Mouse (Mus musculus): ENCODE results near the gene 2810408A11Rik. TPM values are rescaled to one million over a fixed set of nuclear protein-coding genes. Genes with fewer than 3 reads are reported as not detected.

Gene 2810408A11Rik
- 2.4 and 4.0 TPM in 2 replicates for total RNA-seq (2014; fragmentation: Nextera tagmentation)
- total RNA-seq (2017): 3.4 and 4.1 TPM in 2 replicates

DNA sequence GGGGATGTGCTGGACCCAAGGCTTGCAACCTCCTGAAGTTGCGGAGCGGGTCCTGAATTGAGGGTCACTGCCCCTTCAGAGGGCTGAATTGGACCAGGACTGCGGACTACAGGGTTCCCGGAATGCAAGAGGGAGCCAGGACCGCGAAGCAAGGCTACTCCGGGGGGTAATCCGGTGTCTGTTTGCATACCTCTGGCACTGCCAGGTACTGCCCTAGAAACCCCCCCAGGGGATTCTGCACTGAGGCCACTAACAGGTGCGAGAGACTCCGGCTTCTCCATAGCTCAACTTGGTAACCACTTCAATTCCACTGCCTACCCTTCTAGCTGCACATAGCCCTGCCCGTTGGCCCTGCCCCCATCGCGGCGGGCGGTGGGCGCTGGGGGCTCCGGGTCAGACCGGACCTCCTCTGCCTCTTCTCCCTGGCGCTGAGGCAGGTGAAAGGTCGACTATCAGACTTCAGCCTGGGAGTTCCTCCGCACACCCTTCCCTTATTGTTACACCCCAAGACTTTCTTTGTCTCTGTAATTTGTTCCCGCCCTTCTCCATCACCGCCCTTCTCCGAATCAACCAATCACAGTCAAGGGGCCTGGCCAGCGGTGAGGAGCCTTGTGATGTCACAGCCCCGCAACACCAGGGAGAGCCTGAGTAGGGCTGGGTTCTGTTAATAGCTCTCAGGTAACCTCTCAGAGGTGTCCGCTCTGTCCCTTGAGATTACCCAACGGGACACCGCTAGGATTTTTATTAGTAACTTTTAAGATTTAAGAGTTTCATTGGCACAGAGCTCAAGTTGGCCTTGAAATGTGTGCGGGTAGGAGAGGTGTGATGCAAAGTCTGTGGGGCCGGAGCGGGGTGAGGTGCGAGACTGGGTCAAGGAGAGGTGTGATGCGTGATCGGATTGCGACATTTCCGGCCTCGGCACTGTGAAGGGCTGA lies at the start of gene 2810408A11Rik, which contains the start of gene Neurl4:
Gene 2810408A11Rik (minus strand): TSS at position 517 of the 935 bp plus-strand sequence.
Gene Neurl4 (plus strand): TSS at position 602 of the 935 bp plus-strand sequence.
- peak; percentile 87 for ATAC-seq (replicated peaks; ENCODE audit: low FRiP score, low TSS enrichment, poor library complexity, severe bottlenecking)

DNA sequence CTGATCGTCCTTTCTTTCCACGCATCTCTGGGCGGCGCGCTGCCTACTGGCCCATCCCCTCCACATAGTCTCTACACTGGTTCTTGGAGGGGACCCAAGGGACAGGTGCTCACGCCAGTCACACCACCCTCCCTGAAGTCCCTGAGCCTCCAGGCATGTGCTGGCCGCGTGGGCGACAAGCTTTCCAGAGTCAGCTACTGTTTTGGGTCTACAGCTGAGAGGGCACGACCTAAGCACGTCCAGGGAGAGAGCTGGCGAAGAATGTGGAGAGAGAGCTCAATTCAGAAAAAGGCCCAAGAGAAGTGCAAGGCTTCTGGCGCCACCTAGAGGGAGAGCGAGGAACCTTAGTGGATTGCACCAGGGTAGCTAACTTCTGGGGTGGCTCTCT lies 48.0 kb upstream of the 2810408A11Rik start:
- peak; percentile 61 for ATAC-seq (replicated peaks; ENCODE audit: low FRiP score, low TSS enrichment, poor library complexity, severe bottlenecking)

DNA sequence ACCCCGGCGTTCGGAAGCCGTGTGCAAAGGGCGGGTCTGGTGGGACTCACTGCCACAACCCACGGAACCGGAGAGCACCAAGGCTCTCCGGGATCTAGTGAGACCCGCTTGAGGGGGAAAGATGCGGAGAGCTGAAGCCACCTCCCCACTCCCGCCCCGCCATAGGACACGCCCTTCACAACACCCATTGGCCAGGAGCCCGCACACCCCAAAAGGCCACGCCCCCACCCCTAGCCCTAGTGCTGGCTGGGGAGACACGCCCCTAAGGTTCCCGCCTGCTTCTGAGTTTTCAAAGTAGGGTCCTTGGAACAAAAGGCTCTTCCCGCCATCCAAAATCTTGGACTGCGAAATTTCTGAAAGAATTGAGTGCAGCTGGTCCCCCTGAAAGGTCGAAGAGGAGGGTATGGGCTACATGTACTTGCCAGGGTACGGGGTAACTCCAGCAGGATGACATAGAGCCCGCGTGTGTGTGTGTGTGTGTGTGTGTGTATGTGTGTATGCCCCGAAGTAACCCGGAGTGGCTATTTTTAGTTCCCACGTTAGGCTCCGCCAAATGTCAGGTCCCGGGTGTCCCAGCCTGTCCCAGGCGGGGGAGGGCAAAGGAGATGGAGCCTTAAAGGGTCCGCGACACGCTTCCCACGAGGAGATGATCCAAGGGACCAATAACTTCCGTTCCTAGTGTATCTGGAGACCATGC lies 47.4 kb upstream of the 2810408A11Rik start, which contains the start of gene Slc2a4:
Gene Slc2a4 (minus strand): TSS at position 123 of the 697 bp plus-strand sequence.
- ATAC-seq (replicated peaks; ENCODE audit: low FRiP score, low TSS enrichment, poor library complexity, severe bottlenecking): peak; percentile 81

DNA sequence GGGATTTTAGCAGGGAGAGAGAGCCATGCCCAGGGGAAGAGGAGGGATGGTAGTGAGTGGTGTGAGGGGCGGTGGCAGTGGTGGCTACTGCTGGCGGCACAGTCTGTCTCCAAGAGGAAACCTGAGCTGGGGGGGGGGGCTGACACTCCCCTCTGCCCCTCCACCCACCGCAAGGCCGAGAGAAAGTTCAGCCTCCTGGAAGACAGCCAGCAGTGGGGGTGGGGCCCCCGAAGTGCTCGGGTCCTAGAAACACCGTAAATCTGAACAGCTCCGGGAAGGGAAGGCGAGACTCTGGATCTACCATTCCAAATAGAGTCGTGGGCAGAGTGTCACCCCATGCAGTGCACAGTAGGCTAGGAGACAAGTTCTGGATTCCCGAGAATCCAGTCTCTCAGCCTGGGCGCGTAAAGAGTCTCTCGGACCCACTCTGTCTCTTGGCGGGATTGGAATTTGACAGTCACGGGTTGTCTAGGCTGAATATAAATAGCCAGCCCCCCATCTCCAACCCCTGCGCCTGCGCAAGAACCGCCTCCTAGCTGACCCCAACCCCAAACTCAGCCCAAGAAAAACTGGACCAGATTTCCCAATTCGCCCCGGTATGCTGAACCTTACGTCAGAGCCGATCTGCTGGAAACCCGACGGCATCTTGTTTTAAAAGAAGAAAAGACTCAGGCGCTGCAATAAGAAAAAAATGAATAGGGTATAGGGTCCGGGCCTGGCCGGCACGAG lies 46.7 kb upstream of the 2810408A11Rik start:
- no peak for ATAC-seq (replicated peaks; ENCODE audit: low FRiP score, low TSS enrichment, poor library complexity, severe bottlenecking)

- peak; percentile 43 for ATAC-seq (replicated peaks; ENCODE audit: low FRiP score, low TSS enrichment, poor library complexity, severe bottlenecking)
Observed at GRCm38 (mm10) chr11:69945997-69946891, 45.5 kb upstream of the 2810408A11Rik start.

GRCm38 (mm10) chr11:69945216-69945615 lies 44.4 kb upstream of the 2810408A11Rik start:
- no peak for ATAC-seq (replicated peaks; ENCODE audit: low FRiP score, low TSS enrichment, poor library complexity, severe bottlenecking)

- no peak for ATAC-seq (replicated peaks; ENCODE audit: low FRiP score, low TSS enrichment, poor library complexity, severe bottlenecking)
Observed at GRCm38 (mm10) chr11:69940962-69941361, 40.2 kb upstream of the 2810408A11Rik start.

- ATAC-seq (replicated peaks; ENCODE audit: low FRiP score, low TSS enrichment, poor library complexity, severe bottlenecking): no peak
Observed at GRCm38 (mm10) chr11:69939731-69940130, 38.9 kb upstream of the 2810408A11Rik start.

DNA sequence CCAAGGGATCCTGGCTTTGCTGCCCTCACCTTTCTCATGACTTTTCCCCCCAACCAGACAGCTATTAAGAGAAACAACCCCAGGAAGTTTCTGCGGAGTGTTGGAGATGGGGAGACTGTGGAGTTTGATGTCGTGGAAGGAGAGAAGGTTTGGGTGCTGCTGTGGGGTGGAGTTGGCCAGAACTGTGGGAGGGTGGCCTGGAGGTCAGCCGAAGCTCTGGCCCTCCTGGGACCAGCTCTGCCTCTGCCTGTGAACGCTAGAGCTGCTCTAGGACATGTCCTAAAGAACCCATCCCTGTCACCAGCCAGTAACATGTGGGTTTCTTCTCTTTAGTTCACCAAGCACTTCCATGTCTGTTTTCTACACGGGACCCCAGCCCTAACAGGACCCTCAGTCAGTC lies 38.4 kb upstream of the 2810408A11Rik start:
- no peak for ATAC-seq (replicated peaks; ENCODE audit: low FRiP score, low TSS enrichment, poor library complexity, severe bottlenecking)

GRCm38 (mm10) chr11:69938401-69938979 lies 37.7 kb upstream of the 2810408A11Rik start:
- ATAC-seq (replicated peaks; ENCODE audit: low FRiP score, low TSS enrichment, poor library complexity, severe bottlenecking): no peak

DNA sequence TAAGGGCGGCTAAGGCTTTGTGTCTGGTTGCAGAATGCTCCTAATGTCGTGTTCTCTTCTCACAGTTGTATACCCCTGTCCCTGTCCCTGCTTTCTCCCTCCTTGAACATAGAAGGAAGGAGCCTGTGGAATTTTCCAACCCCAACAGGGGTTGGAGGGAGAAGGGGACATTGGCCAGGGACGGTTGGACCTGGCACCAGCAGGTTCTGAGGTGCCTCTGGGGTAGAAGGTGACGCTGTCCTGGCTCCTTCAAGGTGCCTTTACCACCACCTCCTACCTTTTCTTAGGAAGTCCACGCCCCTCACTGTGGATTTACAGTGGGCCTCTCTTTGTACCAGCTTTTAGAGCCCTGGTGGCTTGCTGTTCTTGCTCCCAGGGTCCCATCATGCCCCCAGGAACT lies 37.0 kb upstream of the 2810408A11Rik start:
- ATAC-seq (replicated peaks; ENCODE audit: low FRiP score, low TSS enrichment, poor library complexity, severe bottlenecking): no peak

- no peak for ATAC-seq (replicated peaks; ENCODE audit: low FRiP score, low TSS enrichment, poor library complexity, severe bottlenecking)
Observed at GRCm38 (mm10) chr11:69937385-69937784, 36.6 kb upstream of the 2810408A11Rik start.

GRCm38 (mm10) chr11:69936714-69937347 lies 36.0 kb upstream of the 2810408A11Rik start:
- ATAC-seq (replicated peaks; ENCODE audit: low FRiP score, low TSS enrichment, poor library complexity, severe bottlenecking): no peak

DNA sequence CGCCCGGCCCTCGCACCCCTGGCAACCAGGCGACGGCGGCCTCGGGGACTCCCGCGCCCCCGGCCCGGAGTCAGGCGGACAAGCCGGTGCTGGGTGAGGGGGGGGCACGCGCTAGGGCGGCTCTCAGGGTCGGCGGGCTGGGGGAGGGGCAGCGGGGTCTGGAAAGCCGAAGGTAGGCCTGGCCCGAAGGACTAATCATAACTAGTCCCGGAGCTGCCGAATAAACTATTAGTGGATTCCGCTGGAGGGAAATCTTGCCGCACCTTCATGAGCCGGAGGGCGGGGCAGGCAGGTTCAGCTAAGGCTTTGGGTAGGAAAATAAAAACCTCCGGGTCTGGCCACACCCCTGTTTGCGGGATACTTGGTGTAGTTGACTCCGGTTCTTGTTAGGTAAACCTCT lies 35.4 kb upstream of the 2810408A11Rik start:
- no peak for ATAC-seq (replicated peaks; ENCODE audit: low FRiP score, low TSS enrichment, poor library complexity, severe bottlenecking)

GRCm38 (mm10) chr11:69935137-69935879 lies 34.5 kb upstream of the 2810408A11Rik start, which contains the start of gene Ybx2:
TSS of gene Ybx2 (plus strand) at chr11:69935796.
- peak; percentile 49 for ATAC-seq (replicated peaks; ENCODE audit: low FRiP score, low TSS enrichment, poor library complexity, severe bottlenecking)

DNA sequence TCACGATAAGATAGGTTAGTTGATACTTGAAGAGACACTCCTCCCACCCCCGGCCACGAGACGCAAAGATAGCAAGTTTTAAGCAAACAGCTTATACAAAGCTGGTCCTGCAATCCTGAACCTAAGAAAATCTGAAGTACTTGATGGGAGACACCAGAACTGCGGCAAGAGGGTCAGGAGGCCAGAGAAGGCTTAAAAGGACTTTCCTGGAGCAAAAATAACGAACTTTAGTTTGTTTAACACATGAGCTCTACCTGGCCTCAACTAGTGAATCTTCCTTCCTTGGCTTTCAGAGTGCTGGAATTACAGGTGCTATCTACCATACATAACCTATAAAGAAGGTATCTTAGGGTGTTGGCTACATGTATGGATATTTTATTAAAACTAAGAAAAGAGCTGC lies 33.9 kb upstream of the 2810408A11Rik start:
- ATAC-seq (replicated peaks; ENCODE audit: low FRiP score, low TSS enrichment, poor library complexity, severe bottlenecking): no peak

DNA sequence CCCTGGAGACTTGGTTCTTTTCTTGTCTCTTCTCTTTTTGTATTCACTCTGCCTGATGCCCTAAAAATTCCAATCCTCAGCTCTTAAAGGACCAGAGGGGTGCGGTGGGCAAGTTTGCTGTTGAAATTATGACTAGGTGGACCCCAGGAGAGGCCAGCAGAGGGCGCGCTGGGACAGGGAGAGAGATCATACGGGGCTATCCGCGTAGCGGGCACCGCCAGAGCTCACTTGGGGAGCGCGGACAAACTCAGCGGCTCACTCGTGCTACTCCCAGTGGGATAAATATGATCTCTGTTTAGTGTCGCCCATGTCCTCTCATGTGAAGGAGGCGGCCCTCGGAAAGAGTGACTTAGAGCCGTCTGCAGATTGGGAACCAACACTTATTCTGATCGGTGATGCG lies 33.4 kb upstream of the 2810408A11Rik start:
- peak; percentile 74 for ATAC-seq (replicated peaks; ENCODE audit: low FRiP score, low TSS enrichment, poor library complexity, severe bottlenecking)

Data from megakaryocyte-erythroid progenitor cell, adult 5-6 weeks (primary cell).